Mouse (Mus musculus): ENCODE results near the gene 1700049E17Rik2.
"Not testable (repeated sequence)": the region's sequence is repeated elsewhere in the genome, so short reads cannot be mapped to it uniquely, and the experiment has no call there.

- TF ChIP-seq POLR2A (IDR thresholded peaks at IDR 0.05; ENCODE audit: extremely low read depth, insufficient read depth, low read length); CTCF (IDR thresholded peaks at IDR 0.05; ENCODE audit: low read depth, low read length): not testable (repeated sequence)
Observed at GRCm38 (mm10) chr14:41524695-41525094, 48.3 kb upstream of the 1700049E17Rik2 start.
